Mouse (Mus musculus): ENCODE results near the gene Olfm1.

GRCm38 (mm10) chr2:28160568-28160967 is 32.2 kb upstream of the Olfm1 start:
- no peak for TF ChIP-seq CTCF (conservative IDR thresholded peaks at IDR 0.05; ENCODE audit: low read length)
- TF ChIP-seq NANOG (IDR thresholded peaks at IDR 0.05; ENCODE audit: borderline replicate concordance, low read length), result no peak
- TF ChIP-seq POU5F1 (IDR thresholded peaks at IDR 0.05; ENCODE audit: borderline replicate concordance, low read length), result no peak

Measured in E14TG2a.4 (cell line).